Comparison of ENCODE assay signal across 8 mouse cellular contexts in genomic region chr17:45563655-45564530, GRCm38 (mm10). TPM values are rescaled to one million over a fixed set of nuclear protein-coding genes. Genes with fewer than 3 reads are reported as not detected.
DNase-seq lines count a peak whose midpoint lies in the region; TF ChIP-seq lines count a peak whose summit lies in the region.

Gene Slc35b2, plus strand, starts transcription at chr17:45563874.

- peak within 1 kb of the TSS; percentile 78 to 82 for H3K4me3 ChIP-seq in MEL (ENCODE audit: control insufficient read depth in 1 of 2, insufficient read depth in 1 of 2, low read depth in 2 of 2, low read length in 2 of 2)
- H3K4me3 ChIP-seq in hindbrain, embryonic 10.5 days, result peak within 1 kb of the TSS; percentile 79

- TF ChIP-seq CTCF in MEL (IDR thresholded peaks at IDR 0.05 in 2 of 3, conservative IDR thresholded peaks at IDR 0.05 in 1 of 3; ENCODE audit: control insufficient read depth in 1 of 3, insufficient read depth in 1 of 3, low read depth in 2 of 3, low read length in 3 of 3, poor library complexity in 1 of 3, severe bottlenecking in 1 of 3), result peak; percentile 58 to 91 (median 90)

- no peaks in the 10 kb centered on the region for H3K9me3 ChIP-seq in MEL (replicated peaks; ENCODE audit: insufficient read depth, low read length)
- no peaks in the 10 kb centered on the region for H3K9me3 ChIP-seq in hindbrain, embryonic 10.5 days

- peaks cover 0 to 9% of the 10 kb centered on the region in 2 experiments; a peak in 2 of 4 replicates for H3K4me1 ChIP-seq in MEL (ENCODE audit: control insufficient read depth in 1 of 2, insufficient read depth in 2 of 2, low read length in 2 of 2)
- H3K4me1 ChIP-seq in hindbrain, embryonic 10.5 days (replicated peaks), result peaks cover 39% of the 10 kb centered on the region

- H3K36me3 ChIP-seq in MEL (ENCODE audit: control insufficient read depth in 1 of 2, insufficient read depth in 2 of 2, low read length in 2 of 2), result peaks cover 3 to 9% of the 10 kb centered on the region in 2 experiments
- H3K36me3 ChIP-seq in hindbrain, embryonic 10.5 days, result peaks cover 48% of the 10 kb centered on the region

- H3K79me2 ChIP-seq in MEL (ENCODE audit: control insufficient read depth, insufficient read depth, low read length, poor library complexity), result peaks cover 16% of the 10 kb centered on the region

- TF ChIP-seq RAD21 in MEL (IDR thresholded peaks at IDR 0.05; ENCODE audit: low read depth, low read length), result no peak; the same call in 1 of the 2 replicates

- peak; percentile 91 for DNase-seq in MEL (ENCODE audit: low read depth, low spot score)
- peak; percentile 95 for DNase-seq in cerebellum, adult 9-11 months
- peak; percentile 78 to 93 for DNase-seq in frontal cortex, adult 2 months (ENCODE audit: extremely low spot score in 1 of 2, low spot score in 1 of 2)
- DNase-seq in hindbrain, embryonic 10.5 days (ENCODE audit: low spot score), result peak; percentile 94
- peak; percentile 88 to 94 for DNase-seq in layer of hippocampus, postnatal 14 days (ENCODE audit: low spot score in 2 of 2)
- peak; percentile 97 for DNase-seq in lung, postnatal 10 days
- DNase-seq in ovary, postnatal 14 days (ENCODE audit: low spot score), result peak; percentile 93
- DNase-seq in thymus, postnatal 10 days (ENCODE audit: low spot score in 2 of 2), result peak; percentile 83 to 90

- peak; percentile 82 to 92 for TF ChIP-seq POLR2A in MEL (IDR thresholded peaks at IDR 0.05; ENCODE audit: control insufficient read depth in 1 of 2, insufficient read depth in 1 of 2, low read depth in 1 of 2, low read length in 2 of 2, poor library complexity in 1 of 2)

- H3K27ac ChIP-seq in MEL (ENCODE audit: control insufficient read depth, low read depth, low read length), result peak within 1 kb of the TSS; percentile 36
- peak within 1 kb of the TSS; percentile 98 for H3K27ac ChIP-seq in hindbrain, embryonic 10.5 days

- WGBS in hindbrain, embryonic 10.5 days, result under 1% methylated on average over 61 of the region's 61 CpGs

- peak within 1 kb of the TSS; percentile 92 for H3K9ac ChIP-seq in MEL (ENCODE audit: control insufficient read depth, low read depth, low read length, poor library complexity, severe bottlenecking)

- no peak for TF ChIP-seq EP300 in MEL (IDR thresholded peaks at IDR 0.05; ENCODE audit: low read depth in 1 of 2, low read length in 2 of 2)

- no peaks in the 10 kb centered on the region for H3K27me3 ChIP-seq in MEL (ENCODE audit: control insufficient read depth in 1 of 2, insufficient read depth in 2 of 2, low read length in 2 of 2)
- 0 out of 2 replicates have a peak, but pooled peaks cover 3% of the 10 kb centered on the region for H3K27me3 ChIP-seq in hindbrain, embryonic 10.5 days (ENCODE audit: insufficient read depth, poor library complexity, severe bottlenecking)

TF ChIP-seq in MEL, 35 proteins besides CTCF, POLR2A, EP300 and RAD21:
- TF ChIP-seq POLR2AphosphoS5 (IDR thresholded peaks at IDR 0.05; ENCODE audit: borderline replicate concordance, low read depth, low read length), result peak; percentile 75; the same call in 1 of the 2 replicates
- no peak for TF ChIP-seq NRF1 (IDR thresholded peaks at IDR 0.05; ENCODE audit: insufficient read depth, low read depth, low read length, poor library complexity, severe bottlenecking)
- peak; percentile 96 for TF ChIP-seq MAZ (IDR thresholded peaks at IDR 0.05; ENCODE audit: low read depth, low read length)
- peak; percentile 6; the same call in 1 of the 2 replicates for TF ChIP-seq ZNF384 (IDR thresholded peaks at IDR 0.05; ENCODE audit: low read depth, low read length)
- TF ChIP-seq USF2 (IDR thresholded peaks at IDR 0.05; ENCODE audit: borderline replicate concordance in 1 of 2, insufficient read depth in 1 of 2, low read depth in 1 of 2, low read length in 2 of 2), result peak in 1 of 2 experiments; percentile 49; a peak in 1 of 4 replicates
- peak; percentile 76 for TF ChIP-seq TCF12 (IDR thresholded peaks at IDR 0.05; ENCODE audit: low read depth, low read length)
- peak; percentile 82 for TF ChIP-seq ELF1 (IDR thresholded peaks at IDR 0.05; ENCODE audit: low read depth, low read length)
- TF ChIP-seq ZKSCAN1 (IDR thresholded peaks at IDR 0.05; ENCODE audit: low read depth, low read length), result no peak
- peak; percentile 40 for TF ChIP-seq SMC3 (IDR thresholded peaks at IDR 0.05; ENCODE audit: low read depth, low read length)
- peak; percentile 74; the same call in 1 of the 2 replicates for TF ChIP-seq MAX (IDR thresholded peaks at IDR 0.05; ENCODE audit: low read length)
- peak; percentile 95 for TF ChIP-seq POLR2AphosphoS2 (IDR thresholded peaks at IDR 0.05; ENCODE audit: low read length)
- TF ChIP-seq UBTF (IDR thresholded peaks at IDR 0.05; ENCODE audit: borderline replicate concordance, insufficient read depth, low read depth, low read length), result no peak
- peak; percentile 42; the same call in 1 of the 2 replicates for TF ChIP-seq ETS1 (IDR thresholded peaks at IDR 0.05; ENCODE audit: low read depth, low read length)
- TF ChIP-seq MXI1 (IDR thresholded peaks at IDR 0.05; ENCODE audit: low read depth, low read length), result peak; percentile 86
- TF ChIP-seq MEF2A (IDR thresholded peaks at IDR 0.05; ENCODE audit: extremely low read depth, insufficient replicate concordance, low read depth, low read length, poor library complexity, severe bottlenecking), result peak; percentile 57; the same call in 1 of the 2 replicates
- TF ChIP-seq KAT2A (conservative IDR thresholded peaks at IDR 0.05; ENCODE audit: low read depth, low read length), result no peak; the same call in 1 of the 2 replicates
- no peak for TF ChIP-seq CHD1 (IDR thresholded peaks at IDR 0.05; ENCODE audit: low read depth, low read length)
- TF ChIP-seq CHD2 (IDR thresholded peaks at IDR 0.05; ENCODE audit: low read length), result no peak
- peak; percentile 85 for TF ChIP-seq ZMIZ1 (IDR thresholded peaks at IDR 0.05; ENCODE audit: low read depth, low read length)
- TF ChIP-seq MYC (IDR thresholded peaks at IDR 0.05; ENCODE audit: low read depth, low read length), result no peak
- TF ChIP-seq GATA1 (IDR thresholded peaks at IDR 0.05; ENCODE audit: low read depth, low read length), result no peak
- TF ChIP-seq E2F4 (IDR thresholded peaks at IDR 0.05; ENCODE audit: borderline replicate concordance, low read depth, low read length), result no peak
- 0 out of 2 replicates have a peak, but pooled peaks have one; percentile 17 for TF ChIP-seq TBP (IDR thresholded peaks at IDR 0.05; ENCODE audit: low read depth, low read length)
- no peak for TF ChIP-seq MAFK (IDR thresholded peaks at IDR 0.05; ENCODE audit: borderline replicate concordance, low read depth, low read length)
- peak; percentile 70; the same call in 1 of the 2 replicates for TF ChIP-seq GABPA (IDR thresholded peaks at IDR 0.05; ENCODE audit: low read depth, low read length)
- TF ChIP-seq TAL1 (IDR thresholded peaks at IDR 0.05; ENCODE audit: low read length), result no peak
- TF ChIP-seq JUND (IDR thresholded peaks at IDR 0.05; ENCODE audit: low read depth, low read length), result no peak
- 0 out of 2 replicates have a peak, but pooled peaks have one; percentile 17 for TF ChIP-seq RCOR1 (IDR thresholded peaks at IDR 0.05; ENCODE audit: low read depth, low read length)
- TF ChIP-seq HCFC1 (IDR thresholded peaks at IDR 0.05; ENCODE audit: low read depth, low read length), result peak; percentile 88
- no peak for TF ChIP-seq MYB (IDR thresholded peaks at IDR 0.05; ENCODE audit: low read depth, low read length)
- TF ChIP-seq ZC3H11A (IDR thresholded peaks at IDR 0.05; ENCODE audit: low read depth, low read length), result no peak
- peak; percentile 89 for TF ChIP-seq USF1 (IDR thresholded peaks at IDR 0.05; ENCODE audit: low read depth, low read length)
- TF ChIP-seq SIN3A (IDR thresholded peaks at IDR 0.05; ENCODE audit: low read length), result peak; percentile 84
- TF ChIP-seq BHLHE40 (IDR thresholded peaks at IDR 0.05; ENCODE audit: borderline replicate concordance, low read depth, low read length), result no peak
- TF ChIP-seq NELFE (IDR thresholded peaks at IDR 0.05; ENCODE audit: low read depth, low read length), result peak; percentile 94
TF ChIP-seq in MEL: peak in this region for 20.

RNA-seq across cellular contexts. Expression of gene Slc35b2, which starts in this region (rescaled TPM):
- total RNA-seq in MEL (2012; rRNA removed), result 65.8 and 81.7 TPM in 2 replicates
- polyA plus RNA-seq in MEL (2012; ENCODE audit: insufficient read depth in 1 of 2, insufficient read length in 2 of 2, low read depth in 1 of 2, low replicate concordance in 2 of 2, missing spikeins in 1 of 2), result 100 to 1,000 TPM in 1 of 2 experiments, not detected in 1; 111 TPM
- polyA plus RNA-seq in frontal cortex, adult 2 months (2012; rRNA removed), result 57.3 and 59.5 TPM in 2 replicates
- 121 TPM in 2 replicates for polyA plus RNA-seq in hindbrain, embryonic 10.5 days (2016; fragmentation: Nextera tagmentation; extraction: Ambion mirVana)
- 10 to 100 TPM; 47.3 to 52.8 TPM for total RNA-seq in layer of hippocampus, postnatal 14 days (2021)

Comparison
In these comparisons a context has a peak if more than half of its experiments do, and no peak if none do; other contexts are left out.
1. Peak in every context shown above with its lines: DNase-seq, H3K4me3 ChIP-seq and H3K27ac ChIP-seq.